Mouse (Mus musculus): Measurements from ENCODE around the gene Olfr632. TPM values are rescaled to one million over a fixed set of nuclear protein-coding genes. Genes with fewer than 3 reads are reported as not detected.
A peak's percentile ranks its signal among the peaks of the same experiment; 100 is the strongest.
"Not testable (repeated sequence)": the region's sequence is repeated elsewhere in the genome, so short reads cannot be mapped to it uniquely, and the experiment has no call there.

Olfr632 gene
- polyA plus RNA-seq (2015; fragmentation: Nextera tagmentation; extraction: Ambion mirVana): not detected in 2 replicates

GRCm38 (mm10) chr7:103934264-103934663, at the start of gene Olfr632:
Olfr632 (plus strand) TSS chr7:103934347.
- no peak for DNase-seq (ENCODE audit: low spot score)

DNA sequence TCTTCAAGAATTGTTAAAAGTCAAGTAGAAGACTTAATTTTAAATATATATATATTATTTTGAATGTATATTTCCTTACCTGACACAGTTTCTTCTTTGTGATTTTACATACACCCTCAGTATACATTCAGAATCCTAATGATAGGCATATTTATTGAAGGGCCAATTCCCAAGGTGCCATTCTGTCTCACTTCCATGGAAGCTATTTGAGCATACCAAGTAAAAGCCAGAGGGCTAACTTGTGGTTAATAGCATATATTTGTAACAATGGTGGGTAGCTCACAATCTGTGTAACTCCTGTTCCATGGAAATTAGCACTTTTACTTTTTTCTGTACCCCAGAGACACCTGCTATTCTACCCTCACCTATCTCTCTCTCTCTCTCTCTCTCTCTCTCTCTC, 48.0 kb upstream of the Olfr632 start, which contains the start of gene Olfr66:
Gene Olfr66, minus strand, starts transcription at position 101 of the 400 bp plus-strand sequence.
- no peak for DNase-seq (ENCODE audit: low spot score)

DNA sequence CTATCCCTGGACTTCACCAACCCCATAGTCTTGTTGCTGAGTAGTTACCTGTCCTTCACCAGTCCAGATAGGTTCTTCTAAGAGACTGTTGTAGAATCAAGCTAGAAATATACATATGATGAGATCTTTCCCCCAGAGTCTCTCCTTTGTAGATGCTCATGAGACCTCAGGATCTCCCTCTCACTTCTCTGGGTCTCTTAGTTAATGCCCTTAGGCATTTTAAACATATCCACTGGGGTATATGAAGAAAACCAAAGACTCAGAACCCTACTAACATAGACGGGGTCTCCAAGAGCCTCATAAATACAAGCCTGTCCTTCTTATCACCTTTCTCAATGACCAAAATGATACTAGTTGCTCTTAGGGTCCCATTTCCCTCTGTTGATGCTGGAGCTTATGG, 39.8 kb upstream of the Olfr632 start, which contains the start of gene Olfr64:
Gene Olfr64, minus strand, starts transcription at position 101 of the 400 bp plus-strand sequence.
- no peak for DNase-seq (ENCODE audit: low spot score)

DNA sequence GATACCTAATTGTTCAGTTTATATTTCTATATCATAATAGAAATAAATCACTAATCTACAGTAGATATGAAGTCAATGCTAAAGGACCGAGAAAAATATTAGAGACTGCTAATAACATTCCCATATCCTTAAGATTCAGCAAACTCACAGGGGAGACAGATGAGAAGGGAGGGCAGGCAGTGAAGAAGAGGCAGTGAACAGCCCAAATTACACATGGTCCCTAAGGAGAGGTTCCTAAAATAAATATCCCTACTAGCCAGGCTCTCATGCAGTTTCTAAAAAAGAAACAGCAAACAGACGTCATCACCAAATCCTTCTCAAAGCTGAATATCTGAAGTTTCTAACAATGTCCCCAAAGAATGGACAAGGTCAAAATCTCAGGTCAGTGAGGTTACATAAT, 31.0 kb upstream of the Olfr632 start, which contains the start of gene Olfr65:
Gene Olfr65, plus strand, starts transcription at position 301 of the 400 bp plus-strand sequence.
- no peak for DNase-seq (ENCODE audit: low spot score)

DNA sequence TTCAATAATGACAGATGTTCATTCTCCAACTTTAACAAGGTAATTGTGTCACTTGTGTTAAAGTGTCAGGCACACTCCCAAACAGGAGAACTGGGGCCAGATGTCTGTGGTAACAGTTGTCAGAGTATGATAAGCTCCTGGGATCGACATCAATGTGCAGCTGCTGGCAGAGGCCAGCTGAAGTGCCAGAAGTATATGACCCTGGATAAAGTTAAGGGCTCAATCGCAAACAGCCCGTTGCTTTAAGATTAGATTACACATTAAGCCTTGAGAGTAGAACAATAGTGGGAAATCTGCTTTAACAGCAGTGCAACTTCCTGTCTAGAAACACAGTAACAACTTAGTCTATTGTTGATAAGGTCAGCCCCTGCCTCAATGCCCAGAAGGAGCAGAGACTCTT, 24.1 kb upstream of the Olfr632 start:
- no peak for DNase-seq (ENCODE audit: low spot score)

DNA sequence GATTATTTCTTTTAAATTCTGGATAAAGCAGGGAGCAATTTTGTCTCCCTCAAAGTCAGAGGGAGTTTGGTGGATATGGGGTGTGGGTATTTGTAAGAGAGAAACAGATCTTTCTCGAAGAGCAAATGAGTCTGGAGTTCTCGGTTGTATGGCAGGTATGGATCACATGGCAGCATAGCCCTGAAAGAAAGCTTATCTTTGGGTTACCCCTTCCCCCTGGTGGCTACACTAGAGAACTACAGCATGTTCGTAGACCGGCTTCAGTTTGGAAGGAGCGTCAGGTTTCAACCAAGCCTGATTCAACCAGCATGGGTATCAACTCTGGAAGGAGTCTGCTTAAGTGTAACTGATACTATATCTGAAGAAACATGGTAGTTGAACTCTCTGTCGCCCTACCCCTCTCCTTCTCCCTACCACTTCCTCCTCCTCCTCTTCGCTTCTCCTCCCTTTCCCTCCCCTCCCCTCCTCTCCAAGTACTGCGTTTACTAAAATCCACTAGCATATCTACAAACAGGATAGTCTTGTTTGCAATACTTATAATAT, 21.1 kb upstream of the Olfr632 start:
- DNase-seq (ENCODE audit: low spot score): no peak

GRCm38 (mm10) chr7:103915338-103915737, 18.8 kb upstream of the Olfr632 start:
- no peak for DNase-seq (ENCODE audit: low spot score)

GRCm38 (mm10) chr7:103928525-103928924, 5.6 kb upstream of the Olfr632 start, which contains the start of gene Olfr631:
Olfr631 (plus strand) TSS chr7:103928825.
- DNase-seq (ENCODE audit: low spot score): no peak

DNA sequence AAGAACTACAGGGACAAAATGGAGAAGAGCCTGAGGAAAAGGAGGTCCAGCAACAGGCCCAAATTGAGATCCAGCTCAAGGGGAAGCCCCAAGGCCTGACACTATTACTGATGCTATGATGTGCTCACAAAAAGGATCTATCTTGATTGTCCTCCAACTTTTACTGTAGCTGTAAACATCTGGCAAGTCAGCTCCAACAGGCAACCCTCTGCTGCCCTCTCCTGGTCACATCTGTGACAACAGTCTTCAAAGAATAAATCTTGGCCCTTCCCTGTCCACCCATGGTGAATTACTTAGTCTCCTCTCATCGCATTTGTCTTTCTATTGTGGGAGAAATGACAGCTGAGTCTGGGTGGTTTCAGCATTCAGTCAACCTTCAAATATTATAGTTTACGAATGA, 8.6 kb downstream of the Olfr632 start:
- DNase-seq (ENCODE audit: low spot score): peak; percentile 66

GRCm38 (mm10) chr7:103944137-103944536, 10.0 kb downstream of the Olfr632 start, which contains the start of gene Olfr633:
Olfr633 (plus strand) TSS chr7:103944437.
- DNase-seq (ENCODE audit: low spot score): no peak

GRCm38 (mm10) chr7:103966873-103967272, 32.7 kb downstream of the Olfr632 start:
- DNase-seq (ENCODE audit: low spot score): not testable (repeated sequence)

DNA sequence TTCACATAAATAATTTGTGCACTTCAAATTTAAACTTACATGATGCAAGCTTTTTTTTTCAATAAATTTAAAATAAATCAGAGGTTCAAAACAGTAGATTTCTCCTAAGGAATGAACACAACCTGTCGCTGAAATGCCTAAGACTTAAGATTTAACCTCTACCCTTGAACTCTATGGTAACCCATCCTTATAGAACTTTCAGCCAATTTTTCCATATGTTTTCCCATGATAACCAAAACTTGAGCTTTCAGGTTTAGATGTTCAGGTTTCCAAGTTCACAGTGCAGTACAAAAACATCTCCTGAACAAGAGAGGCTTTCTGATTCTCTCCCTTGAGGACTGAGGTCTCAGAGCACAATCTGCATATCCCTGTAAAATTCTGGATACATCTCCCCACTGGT, 36.7 kb downstream of the Olfr632 start, which contains the start of gene Olfr635:
Gene Olfr635, plus strand, starts transcription at position 301 of the 400 bp plus-strand sequence.
- no peak for DNase-seq (ENCODE audit: low spot score)

DNA sequence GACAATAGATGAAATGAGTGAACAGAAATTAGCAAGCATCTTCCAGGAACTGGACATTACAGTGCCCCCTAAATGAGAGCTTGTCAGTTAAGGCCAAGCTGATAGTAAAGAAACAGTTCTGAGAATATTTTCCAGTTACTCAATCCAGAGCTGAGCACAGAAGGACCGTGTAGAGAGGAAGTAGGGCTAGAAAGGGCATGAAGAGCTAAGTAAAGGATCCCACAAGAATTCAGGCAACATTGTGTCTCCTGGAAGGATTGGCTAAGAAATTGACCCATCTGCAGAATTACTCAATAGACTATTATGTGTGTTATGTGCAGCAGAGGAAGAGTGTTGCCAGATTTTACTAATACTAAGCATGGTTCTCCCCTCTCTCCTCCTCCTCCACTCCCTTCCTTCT, 37.6 kb downstream of the Olfr632 start:
- no peak for DNase-seq (ENCODE audit: low spot score)

Other genes starting within 250 kb of the Olfr632 start
- not detected in 2 replicates for gene Olfr243, start 219.7 kb upstream of the Olfr632 start, polyA plus RNA-seq (2015; fragmentation: Nextera tagmentation; extraction: Ambion mirVana)
- not detected in 2 replicates for gene Olfr628, start 204.0 kb upstream of the Olfr632 start, polyA plus RNA-seq (2015; fragmentation: Nextera tagmentation; extraction: Ambion mirVana)
- gene Olfr629, start 189.4 kb upstream of the Olfr632 start, polyA plus RNA-seq (2015; fragmentation: Nextera tagmentation; extraction: Ambion mirVana): not detected in 2 replicates
- gene Olfr630, start 177.0 kb upstream of the Olfr632 start, polyA plus RNA-seq (2015; fragmentation: Nextera tagmentation; extraction: Ambion mirVana): not detected in 2 replicates
- not detected in 2 replicates for gene Olfr69, start 162.8 kb upstream of the Olfr632 start, polyA plus RNA-seq (2015; fragmentation: Nextera tagmentation; extraction: Ambion mirVana)
- not detected in 2 replicates for gene Olfr68, start 154.6 kb upstream of the Olfr632 start, polyA plus RNA-seq (2015; fragmentation: Nextera tagmentation; extraction: Ambion mirVana)
- not detected in 2 replicates for gene Olfr67, start 142.5 kb upstream of the Olfr632 start, polyA plus RNA-seq (2015; fragmentation: Nextera tagmentation; extraction: Ambion mirVana)
- gene Hbb-bt, start 120.4 kb upstream of the Olfr632 start, polyA plus RNA-seq (2015; fragmentation: Nextera tagmentation; extraction: Ambion mirVana): 224 and 268 TPM in 2 replicates
- 1,063 and 1,204 TPM in 2 replicates for gene Hbb-bs, start 106.3 kb upstream of the Olfr632 start, polyA plus RNA-seq (2015; fragmentation: Nextera tagmentation; extraction: Ambion mirVana)
- gene Hbb-bh2, start 93.8 kb upstream of the Olfr632 start, polyA plus RNA-seq (2015; fragmentation: Nextera tagmentation; extraction: Ambion mirVana): not detected in 2 replicates
- 0.88 and 1.3 TPM in 2 replicates for gene Hbb-bh1, start 91.2 kb upstream of the Olfr632 start, polyA plus RNA-seq (2015; fragmentation: Nextera tagmentation; extraction: Ambion mirVana)
- gene Hbb-y, start 81.1 kb upstream of the Olfr632 start, polyA plus RNA-seq (2015; fragmentation: Nextera tagmentation; extraction: Ambion mirVana): 2.1 and 2.6 TPM in 2 replicates
- not detected in 2 replicates for gene Olfr66, start 48.1 kb upstream of the Olfr632 start, polyA plus RNA-seq (2015; fragmentation: Nextera tagmentation; extraction: Ambion mirVana)
- gene Olfr64, start 39.9 kb upstream of the Olfr632 start, polyA plus RNA-seq (2015; fragmentation: Nextera tagmentation; extraction: Ambion mirVana): not detected in 2 replicates
- gene Olfr65, start 30.9 kb upstream of the Olfr632 start, polyA plus RNA-seq (2015; fragmentation: Nextera tagmentation; extraction: Ambion mirVana): not detected in 2 replicates
- not detected in 2 replicates for gene Olfr631, start 5.5 kb upstream of the Olfr632 start, polyA plus RNA-seq (2015; fragmentation: Nextera tagmentation; extraction: Ambion mirVana)
- not detected in 2 replicates for gene Olfr633, start 10.1 kb downstream of the Olfr632 start, polyA plus RNA-seq (2015; fragmentation: Nextera tagmentation; extraction: Ambion mirVana)
- not detected in 2 replicates for gene Olfr635, start 36.8 kb downstream of the Olfr632 start, polyA plus RNA-seq (2015; fragmentation: Nextera tagmentation; extraction: Ambion mirVana)
- not detected in 2 replicates for gene Olfr638, start 64.4 kb downstream of the Olfr632 start, polyA plus RNA-seq (2015; fragmentation: Nextera tagmentation; extraction: Ambion mirVana)
- gene Olfr639, start 83.0 kb downstream of the Olfr632 start, polyA plus RNA-seq (2015; fragmentation: Nextera tagmentation; extraction: Ambion mirVana): 0.01 and 0.03 TPM in 2 replicates
- not detected in 2 replicates for gene Olfr640, start 91.2 kb downstream of the Olfr632 start, polyA plus RNA-seq (2015; fragmentation: Nextera tagmentation; extraction: Ambion mirVana)
- gene Olfr641, start 101.1 kb downstream of the Olfr632 start, polyA plus RNA-seq (2015; fragmentation: Nextera tagmentation; extraction: Ambion mirVana): not detected in 2 replicates
- not detected in 2 replicates for gene Olfr642, start 118.3 kb downstream of the Olfr632 start, polyA plus RNA-seq (2015; fragmentation: Nextera tagmentation; extraction: Ambion mirVana)
- not detected in 2 replicates for gene 4930516K23Rik, start 127.1 kb downstream of the Olfr632 start, polyA plus RNA-seq (2015; fragmentation: Nextera tagmentation; extraction: Ambion mirVana)
- not detected in 2 replicates for gene Olfr644, start 137.5 kb downstream of the Olfr632 start, polyA plus RNA-seq (2015; fragmentation: Nextera tagmentation; extraction: Ambion mirVana)
- not detected in 2 replicates for gene Olfr645, start 151.1 kb downstream of the Olfr632 start, polyA plus RNA-seq (2015; fragmentation: Nextera tagmentation; extraction: Ambion mirVana)
- gene Olfr646, start 170.5 kb downstream of the Olfr632 start, polyA plus RNA-seq (2015; fragmentation: Nextera tagmentation; extraction: Ambion mirVana): 0.10 TPM in 1 of 2 replicates, not detected in the other
- not detected in 2 replicates for gene Ubqln5, start 195.5 kb downstream of the Olfr632 start, polyA plus RNA-seq (2015; fragmentation: Nextera tagmentation; extraction: Ambion mirVana)
- not detected in 2 replicates for gene Olfr643, start 203.1 kb downstream of the Olfr632 start, polyA plus RNA-seq (2015; fragmentation: Nextera tagmentation; extraction: Ambion mirVana)
- 0.10 TPM in 1 of 2 replicates, not detected in the other for gene Ubqln3, start 208.9 kb downstream of the Olfr632 start, polyA plus RNA-seq (2015; fragmentation: Nextera tagmentation; extraction: Ambion mirVana)
- gene Ubqlnl, start 216.2 kb downstream of the Olfr632 start, polyA plus RNA-seq (2015; fragmentation: Nextera tagmentation; extraction: Ambion mirVana): not detected in 2 replicates
- 0.45 and 0.65 TPM in 2 replicates for gene Olfm5, start 230.5 kb downstream of the Olfr632 start, polyA plus RNA-seq (2015; fragmentation: Nextera tagmentation; extraction: Ambion mirVana)
- 0.08 and 0.10 TPM in 2 replicates for gene Olfr648, start 249.0 kb downstream of the Olfr632 start, polyA plus RNA-seq (2015; fragmentation: Nextera tagmentation; extraction: Ambion mirVana)